Mouse (Mus musculus): Measurements from ENCODE around the gene Rtn1.

DNA sequence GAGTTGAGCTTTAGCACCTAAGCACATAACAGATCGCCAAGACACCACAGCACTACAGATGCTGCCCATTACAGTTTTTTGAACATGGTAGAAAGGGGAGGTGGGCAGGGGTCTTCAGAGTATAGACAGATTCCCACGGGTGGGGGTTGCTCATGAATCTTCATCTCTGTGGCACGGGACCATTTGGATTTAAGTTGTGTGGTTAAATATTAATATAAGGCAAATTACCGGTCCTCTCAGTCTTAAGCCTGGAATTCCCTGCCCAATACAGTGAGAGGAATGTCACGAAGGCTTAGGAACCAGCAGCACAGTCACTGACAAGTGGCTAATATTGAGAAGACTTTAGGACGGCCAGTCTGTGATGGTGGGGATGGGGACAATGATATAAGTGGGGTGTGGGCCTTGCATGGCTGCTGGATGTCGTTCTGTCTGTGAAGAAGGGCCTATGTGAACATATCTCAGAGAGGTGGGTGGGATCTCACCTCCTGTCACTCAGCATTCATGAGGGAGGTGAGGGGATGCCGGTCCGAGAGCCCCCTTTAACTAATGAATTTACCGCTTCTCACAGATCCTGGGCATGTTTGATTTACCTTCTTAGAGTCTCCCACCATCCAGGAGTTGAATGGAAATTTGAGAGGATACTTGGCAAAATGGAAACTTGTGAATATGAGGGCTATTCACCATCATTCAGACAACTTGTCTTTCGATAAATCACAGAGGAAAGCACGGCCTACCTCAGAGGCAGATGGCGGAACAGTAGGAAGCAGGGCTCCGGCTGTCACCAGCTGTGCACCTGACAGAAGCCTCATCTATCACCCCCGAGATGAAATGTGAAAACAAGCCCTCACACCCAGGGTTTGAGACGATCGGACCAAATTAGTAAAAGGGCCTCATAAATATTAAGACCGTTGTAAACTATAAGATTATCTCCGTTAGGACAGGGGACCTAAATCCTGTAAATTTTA is 175.7 kb downstream of the Rtn1 start:
- TF ChIP-seq CTCF (IDR thresholded peaks at IDR 0.05; ENCODE audit: insufficient read depth, low read depth, low read length): no peak
- no peak for TF ChIP-seq POLR2A (IDR thresholded peaks at IDR 0.05; ENCODE audit: insufficient read depth, low read depth, low read length)

Data from olfactory bulb, adult 2 months (tissue).